Mouse (Mus musculus): ENCODE results near the gene Chil1.

- TF ChIP-seq MEF2A (IDR thresholded peaks at IDR 0.05; ENCODE audit: borderline replicate concordance, low read depth, low read length) (no peak), POLR2A (IDR thresholded peaks at IDR 0.05; ENCODE audit: low read depth, low read length) (no peak), CTCF (conservative IDR thresholded peaks at IDR 0.05 in 1 of 2, IDR thresholded peaks at IDR 0.05 in 1 of 2; ENCODE audit: low read depth in 2 of 2, low read length in 2 of 2) (no peak), MYC (IDR thresholded peaks at IDR 0.05; ENCODE audit: low read depth, low read length) (no peak), EP300 (IDR thresholded peaks at IDR 0.05; ENCODE audit: low read length) (no peak), NELFE (IDR thresholded peaks at IDR 0.05; ENCODE audit: low read depth, low read length) (no peak), NRF1 (IDR thresholded peaks at IDR 0.05; ENCODE audit: low read depth, low read length) (no peak), MXI1 (IDR thresholded peaks at IDR 0.05; ENCODE audit: low read depth, low read length) (no peak), CHD2 (IDR thresholded peaks at IDR 0.05; ENCODE audit: low read length) (no peak), MAX (IDR thresholded peaks at IDR 0.05; ENCODE audit: low read length) (no peak), RAD21 (IDR thresholded peaks at IDR 0.05; ENCODE audit: low read depth, low read length) (no peak), ZKSCAN1 (IDR thresholded peaks at IDR 0.05; ENCODE audit: borderline replicate concordance, low read depth, low read length) (no peak)
These were observed 35.1 kb downstream of the Chil1 start for GRCm38 (mm10) chr1:134217028-134217481.
